Mouse (Mus musculus) right cerebral cortex, postnatal 36 days (tissue): ENCODE data around the gene Prl2c5.
A peak's percentile ranks its signal among the peaks of the same experiment; 100 is the strongest.
"Not testable (repeated sequence)": the region's sequence is repeated elsewhere in the genome, so short reads cannot be mapped to it uniquely, and the experiment has no call there.

Source experiments
- DNase-seq, 2 experiments: peaks; one replicate each; pipeline ENCODE4 v3.0.0; 2022; ENCODE audit warnings: low spot score in 2 of 2, mixed read lengths in 1 of 2

Gene Prl2c5

DNA sequence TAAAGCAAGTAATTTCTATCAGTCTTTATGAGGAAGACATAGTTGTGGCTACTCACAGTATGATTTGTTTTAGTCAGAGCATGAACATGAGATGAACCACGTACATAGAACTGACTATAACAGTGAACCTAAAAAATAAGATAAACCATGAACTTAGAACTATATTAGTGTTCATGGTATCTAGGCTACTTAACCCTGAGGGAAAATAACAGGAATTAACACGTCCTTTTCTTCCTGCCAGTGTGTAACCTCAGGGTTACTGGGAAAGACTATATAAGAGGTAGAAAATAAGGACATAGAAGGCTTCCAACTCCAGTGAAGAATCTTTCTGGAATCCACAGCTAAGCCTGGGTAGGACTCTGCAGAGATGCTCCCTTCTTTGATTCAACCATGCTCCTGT, at the start of gene Prl2c5:
Gene Prl2c5 (plus strand): TSS at position 301 of the 400 bp plus-strand sequence.
- not testable (repeated sequence) for DNase-seq

DNA sequence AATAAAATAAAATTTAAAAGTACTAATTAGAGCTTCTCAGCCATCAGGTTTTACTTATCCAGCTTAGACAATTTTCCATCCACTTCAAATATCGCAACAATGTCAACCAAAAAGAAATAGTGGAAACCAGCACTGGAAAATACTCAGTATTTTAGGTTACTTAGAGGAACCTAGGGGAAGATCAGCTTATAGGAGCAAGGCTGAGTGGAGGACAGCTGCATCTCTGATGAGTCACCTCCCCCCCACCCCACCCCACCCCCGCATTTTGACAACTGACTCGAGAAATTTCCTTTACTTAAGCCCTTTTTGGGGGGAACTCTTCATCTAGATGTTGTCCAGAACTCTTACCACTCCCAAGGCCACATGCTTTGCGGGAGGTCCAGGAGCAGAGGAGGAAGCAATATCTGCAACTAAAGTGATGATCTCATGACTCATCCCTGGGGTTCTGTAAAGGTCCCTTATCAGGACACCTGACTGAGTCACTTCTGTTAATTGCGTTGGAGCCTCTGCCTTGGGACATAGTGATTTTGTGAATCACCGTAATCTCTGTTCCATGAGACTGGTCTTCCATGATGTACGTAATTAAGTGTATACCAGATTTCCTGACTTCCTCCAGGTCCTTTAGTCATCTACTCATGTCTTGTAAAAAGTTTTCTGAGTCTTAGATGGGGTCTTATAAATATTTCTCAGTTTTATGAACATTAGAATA, 19.6 kb upstream of the Prl2c5 start:
- DNase-seq, result not testable (repeated sequence)

DNA sequence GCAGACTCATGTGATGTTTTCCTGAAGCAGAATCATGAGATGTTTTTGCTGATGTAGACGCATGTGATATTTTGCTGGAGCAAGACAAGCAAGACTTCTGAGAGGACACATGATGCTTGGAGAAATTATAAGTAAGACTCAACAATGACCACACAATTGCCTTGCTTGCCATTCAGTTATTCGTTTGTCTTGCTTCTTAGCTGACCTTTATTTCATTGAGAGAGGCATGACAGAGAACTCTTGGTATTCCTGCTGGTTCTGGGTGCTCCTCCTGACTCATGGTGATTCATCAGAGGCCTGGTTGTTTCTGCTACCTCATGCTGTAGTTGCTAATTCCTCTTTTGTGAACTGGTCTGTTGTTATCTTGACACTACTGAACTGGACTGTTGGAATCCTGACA, 13.9 kb upstream of the Prl2c5 start:
- not testable (repeated sequence) for DNase-seq

DNA sequence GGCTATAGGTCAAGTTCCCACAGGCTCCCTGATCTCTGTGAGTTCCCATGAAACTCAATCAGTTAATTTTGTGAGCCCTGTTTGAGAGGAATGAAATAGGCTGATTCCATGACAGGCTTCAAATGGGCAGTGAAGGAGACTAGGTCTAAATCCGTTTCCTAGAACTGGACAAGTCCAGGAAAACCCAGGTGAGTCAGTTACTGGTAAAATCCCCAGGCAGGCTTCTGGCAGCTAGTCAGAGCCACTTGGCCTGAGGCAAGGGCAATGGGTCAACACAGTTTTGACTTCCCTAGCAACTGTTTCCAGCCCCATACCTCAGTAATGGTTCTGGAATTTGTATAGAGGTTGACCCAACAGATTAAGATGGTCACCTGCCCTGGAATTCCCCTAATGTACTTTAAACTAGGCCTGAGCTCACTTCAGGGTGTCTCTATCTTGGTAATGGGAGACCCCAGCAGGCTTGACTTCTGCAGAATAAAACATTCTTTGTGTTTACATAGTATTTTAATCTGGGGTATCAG, 8.8 kb upstream of the Prl2c5 start:
- DNase-seq, result not testable (repeated sequence)

DNA sequence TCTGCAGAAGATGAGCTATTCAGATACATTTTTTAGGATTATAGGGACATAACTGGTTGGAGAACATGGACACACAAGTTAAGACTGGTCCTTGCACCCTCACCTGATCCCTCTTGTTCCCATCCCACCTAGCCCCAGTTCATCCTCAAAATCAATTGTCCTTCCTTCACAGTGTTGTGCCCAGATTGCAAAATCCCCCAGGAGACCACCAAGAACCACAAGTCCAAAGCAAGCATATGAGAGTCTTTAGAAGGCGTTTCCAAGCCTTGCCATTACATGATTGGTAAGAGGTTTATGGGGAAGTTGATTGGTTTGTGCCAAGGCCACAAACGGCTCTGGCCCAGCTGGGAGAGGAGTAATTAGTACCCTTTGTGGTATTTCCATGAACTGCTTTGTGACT, 6.8 kb upstream of the Prl2c5 start:
- DNase-seq, result not testable (repeated sequence)

DNA sequence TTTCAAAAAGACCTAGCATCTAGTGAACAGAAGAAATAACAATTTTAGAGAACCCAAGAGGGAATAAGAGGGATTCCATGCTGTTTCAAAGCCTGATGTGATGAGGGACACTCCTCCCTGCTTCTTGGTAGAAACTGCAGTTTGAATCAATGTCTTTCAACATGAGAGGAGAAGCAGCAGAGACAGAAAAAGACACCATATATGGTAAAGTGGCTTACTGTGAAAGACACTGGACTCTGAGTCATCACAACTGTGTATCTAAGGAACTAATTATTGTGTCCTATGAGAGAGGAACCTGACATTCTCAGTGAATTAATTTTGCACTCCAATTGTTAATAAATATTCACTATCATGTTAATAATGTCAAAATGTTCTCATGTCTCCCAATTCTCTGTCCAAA, 28.7 kb downstream of the Prl2c5 start:
- DNase-seq, result not testable (repeated sequence)

DNA sequence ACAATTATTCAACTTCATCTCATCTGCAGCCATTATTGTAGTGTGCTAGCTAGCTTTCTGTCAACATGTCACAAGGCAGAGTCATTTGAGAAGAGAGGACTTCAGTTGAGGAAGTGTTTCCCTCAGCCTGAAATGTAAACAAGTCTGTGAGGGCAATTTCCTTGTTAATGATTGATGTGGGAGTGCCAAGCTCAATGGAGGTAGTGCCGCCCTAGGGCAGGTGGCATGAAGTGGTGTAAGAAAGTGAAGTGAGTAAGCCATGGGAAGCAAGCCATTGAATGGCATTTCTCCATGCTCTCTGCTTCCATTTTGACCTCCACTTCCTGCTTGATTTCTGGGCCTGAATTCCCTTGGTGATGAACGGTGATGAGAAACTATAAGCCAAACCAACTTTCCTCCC, 33.8 kb downstream of the Prl2c5 start:
- not testable (repeated sequence) for DNase-seq

DNA sequence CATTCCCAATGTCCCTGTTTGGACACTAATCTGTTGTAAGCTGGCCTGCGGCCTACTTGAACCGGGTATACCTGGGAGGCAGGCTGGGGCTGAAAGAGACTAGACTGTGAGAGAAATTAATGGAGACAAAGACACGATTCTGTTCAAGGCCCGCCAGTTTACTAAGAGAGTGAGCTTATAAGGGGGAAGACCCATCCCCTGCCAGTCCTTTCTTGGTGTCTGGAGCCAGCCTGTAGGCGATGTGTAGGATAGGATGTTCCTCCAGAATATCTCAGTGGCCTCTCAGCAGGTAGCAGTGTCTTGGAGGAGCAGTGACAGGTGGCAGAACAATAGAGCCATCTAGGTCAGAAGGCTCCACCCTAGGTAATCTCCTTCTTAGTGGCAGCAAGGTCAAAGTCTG, 37.7 kb downstream of the Prl2c5 start:
- DNase-seq, result not testable (repeated sequence)

DNA sequence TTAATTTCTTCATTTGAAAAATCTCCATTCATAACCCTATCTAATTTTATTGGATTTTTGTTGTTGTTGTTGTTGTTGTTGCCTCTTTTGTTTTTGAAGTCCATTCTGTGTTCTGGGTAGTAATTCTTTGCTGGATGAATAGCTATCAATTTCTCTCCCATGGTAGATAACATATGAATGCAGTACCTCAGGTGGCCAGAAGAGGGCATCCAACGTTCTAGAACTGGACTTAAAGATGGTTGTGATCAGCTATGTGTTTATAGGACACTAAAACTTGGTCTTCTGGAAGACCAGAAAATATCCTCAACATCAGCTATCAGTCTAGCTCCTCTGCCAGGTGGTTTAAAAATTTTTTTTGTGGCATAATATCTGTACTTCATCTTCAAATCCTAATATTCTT, 54.9 kb downstream of the Prl2c5 start:
- DNase-seq, result peak; percentile 5 to 6
